Mouse (Mus musculus): ENCODE measurements at regions not wholly inside any gene's neighbourhood (a gene's known extent, or its start where the extent isn't known, plus 50 kb on each side); places are given as distances from the start of the nearest gene placed in this dataset.

- peaks cover 2% of the 10 kb centered on the region; the same call in 1 of the 2 replicates for H3K4me1 ChIP-seq (ENCODE audit: control insufficient read depth, insufficient read depth, low read length)
- H3K79me2 ChIP-seq (replicated peaks; ENCODE audit: control insufficient read depth, insufficient read depth, low read length) = no peaks in the 10 kb centered on the region
- intact Hi-C loops (cut with DNase I) = no loop called here
- TF ChIP-seq EP300 (IDR thresholded peaks at IDR 0.05; ENCODE audit: insufficient read depth, low read depth, low read length) (no peak), POLR2A (IDR thresholded peaks at IDR 0.05; ENCODE audit: insufficient read depth, low read depth, low read length) (no peak), CTCF (IDR thresholded peaks at IDR 0.05) (no peak)
- H3K27me3 ChIP-seq (ENCODE audit: control insufficient read depth, insufficient read depth, low read length) = no peaks in the 10 kb centered on the region
- WGBS = 80% methylated on average over 5 of the region's 5 CpGs
- DNase-seq = no peak
- no peak overlapping the region for H3K9ac ChIP-seq (ENCODE audit: low read depth, low read length)
- H3K36me3 ChIP-seq (ENCODE audit: control insufficient read depth, insufficient read depth, low read length) = no peaks in the 10 kb centered on the region
- no peak overlapping the region for H3K27ac ChIP-seq
- H3K4me3 ChIP-seq = no peak overlapping the region
Observed at GRCm38 (mm10) chr12:77595821-77596220, 357.9 kb downstream of the Fut8 start.

GRCm38 (mm10) chr12:77596676-77597075 is 358.8 kb downstream of the Fut8 start:
- DNase-seq = peak in 1 of 2 experiments; percentile 46
- H3K27ac ChIP-seq = peak overlapping the region; percentile 72

GRCm38 (mm10) chr12:77597627-77598333 is 359.9 kb downstream of the Fut8 start:
- Histone ChIP-seq H3K27me3 (ENCODE audit: control insufficient read depth, insufficient read depth, low read length) (no peaks in the 10 kb centered on the region), H3K36me3 (ENCODE audit: control insufficient read depth, insufficient read depth, low read length) (no peaks in the 10 kb centered on the region), H3K4me3 (no peak overlapping the region), H3K9ac (ENCODE audit: low read depth, low read length) (no peak overlapping the region), H3K79me2 (replicated peaks; ENCODE audit: control insufficient read depth, insufficient read depth, low read length) (no peaks in the 10 kb centered on the region), H3K4me1 (ENCODE audit: control insufficient read depth, insufficient read depth, low read length) (peaks cover 2% of the 10 kb centered on the region; the same call in 1 of the 2 replicates), H3K27ac (peak overlapping the region; percentile 73)
- 16% methylated on average over 3 of the region's 3 CpGs for WGBS
- intact Hi-C loops (cut with DNase I) = no loop called here
- peak; percentile 49 to 60 for DNase-seq
- TF ChIP-seq CTCF (IDR thresholded peaks at IDR 0.05) = no peak
- 0 out of 2 replicates have a peak, but pooled peaks have one; percentile 47 for TF ChIP-seq EP300 (IDR thresholded peaks at IDR 0.05; ENCODE audit: insufficient read depth, low read depth, low read length)
- no peak for TF ChIP-seq POLR2A (IDR thresholded peaks at IDR 0.05; ENCODE audit: insufficient read depth, low read depth, low read length)

More at GRCm38 (mm10) chr12:77596676-77597075, 358.8 kb downstream of the Fut8 start:
- no peak overlapping the region for H3K9ac ChIP-seq (ENCODE audit: low read depth, low read length)
- TF ChIP-seq CTCF (IDR thresholded peaks at IDR 0.05) (no peak), EP300 (IDR thresholded peaks at IDR 0.05; ENCODE audit: insufficient read depth, low read depth, low read length) (no peak), POLR2A (IDR thresholded peaks at IDR 0.05; ENCODE audit: insufficient read depth, low read depth, low read length) (no peak)
- no peaks in the 10 kb centered on the region for H3K36me3 ChIP-seq (ENCODE audit: control insufficient read depth, insufficient read depth, low read length)
- H3K27me3 ChIP-seq (ENCODE audit: control insufficient read depth, insufficient read depth, low read length) = no peaks in the 10 kb centered on the region
- no peak overlapping the region for H3K4me3 ChIP-seq
- intact Hi-C loops (cut with DNase I) = no loop called here
- H3K79me2 ChIP-seq (replicated peaks; ENCODE audit: control insufficient read depth, insufficient read depth, low read length) = no peaks in the 10 kb centered on the region
- 68% methylated on average over 3 of the region's 3 CpGs for WGBS
- peaks cover 2% of the 10 kb centered on the region; the same call in 1 of the 2 replicates for H3K4me1 ChIP-seq (ENCODE audit: control insufficient read depth, insufficient read depth, low read length)

- intact Hi-C loops (cut with DNase I) = no loop called here
- H3K9ac ChIP-seq (ENCODE audit: low read depth, low read length) = no peak overlapping the region
- H3K79me2 ChIP-seq (replicated peaks; ENCODE audit: control insufficient read depth, insufficient read depth, low read length) = no peaks in the 10 kb centered on the region
- no peaks in the 10 kb centered on the region for H3K27me3 ChIP-seq (ENCODE audit: control insufficient read depth, insufficient read depth, low read length)
- peaks cover 2% of the 10 kb centered on the region; the same call in 1 of the 2 replicates for H3K4me1 ChIP-seq (ENCODE audit: control insufficient read depth, insufficient read depth, low read length)
- no peak for TF ChIP-seq CTCF (IDR thresholded peaks at IDR 0.05)
- no peak for TF ChIP-seq POLR2A (IDR thresholded peaks at IDR 0.05; ENCODE audit: insufficient read depth, low read depth, low read length)
- no peak for TF ChIP-seq EP300 (IDR thresholded peaks at IDR 0.05; ENCODE audit: insufficient read depth, low read depth, low read length)
- whole genome bisulfite sequencing = 26% methylated on average over 7 of the region's 7 CpGs
- peak in 1 of 2 experiments; percentile 37 for DNase-seq
- no peak overlapping the region for H3K4me3 ChIP-seq
- H3K36me3 ChIP-seq (ENCODE audit: control insufficient read depth, insufficient read depth, low read length) = no peaks in the 10 kb centered on the region
- H3K27ac ChIP-seq = peak overlapping the region; percentile 73
Observed at GRCm38 (mm10) chr12:77598334-77598715, 360.4 kb downstream of the Fut8 start.

GRCm38 (mm10) chr12:77599391-77599790 is 361.5 kb downstream of the Fut8 start:
- no peak for DNase-seq
- TF ChIP-seq CTCF (IDR thresholded peaks at IDR 0.05) = no peak
- TF ChIP-seq POLR2A (IDR thresholded peaks at IDR 0.05; ENCODE audit: insufficient read depth, low read depth, low read length) = no peak
- TF ChIP-seq EP300 (IDR thresholded peaks at IDR 0.05; ENCODE audit: insufficient read depth, low read depth, low read length) = no peak
- WGBS = 50% methylated on average over 2 of the region's 2 CpGs
- Histone ChIP-seq H3K27ac (no peak overlapping the region), H3K27me3 (ENCODE audit: control insufficient read depth, insufficient read depth, low read length) (no peaks in the 10 kb centered on the region), H3K4me3 (no peak overlapping the region), H3K36me3 (ENCODE audit: control insufficient read depth, insufficient read depth, low read length) (no peaks in the 10 kb centered on the region), H3K4me1 (ENCODE audit: control insufficient read depth, insufficient read depth, low read length) (peaks cover 2% of the 10 kb centered on the region; the same call in 1 of the 2 replicates), H3K9ac (ENCODE audit: low read depth, low read length) (no peak overlapping the region), H3K79me2 (replicated peaks; ENCODE audit: control insufficient read depth, insufficient read depth, low read length) (no peaks in the 10 kb centered on the region)
- intact Hi-C loops (cut with DNase I) = no loop called here

GRCm38 (mm10) chr12:77603832-77604501 is 366.0 kb downstream of the Fut8 start:
- no peak overlapping the region for H3K9ac ChIP-seq (ENCODE audit: low read depth, low read length)
- no peaks in the 10 kb centered on the region for H3K36me3 ChIP-seq (ENCODE audit: control insufficient read depth, insufficient read depth, low read length)
- TF ChIP-seq POLR2A (IDR thresholded peaks at IDR 0.05; ENCODE audit: insufficient read depth, low read depth, low read length) (no peak), EP300 (IDR thresholded peaks at IDR 0.05; ENCODE audit: insufficient read depth, low read depth, low read length) (no peak), CTCF (IDR thresholded peaks at IDR 0.05) (no peak)
- no peak overlapping the region for H3K4me3 ChIP-seq
- H3K4me1 ChIP-seq (ENCODE audit: control insufficient read depth, insufficient read depth, low read length) = no peaks in the 10 kb centered on the region
- H3K27ac ChIP-seq = no peak overlapping the region
- 85% methylated on average over 12 of the region's 12 CpGs for WGBS
- no peaks in the 10 kb centered on the region for H3K27me3 ChIP-seq (ENCODE audit: control insufficient read depth, insufficient read depth, low read length)
- H3K79me2 ChIP-seq (replicated peaks; ENCODE audit: control insufficient read depth, insufficient read depth, low read length) = no peaks in the 10 kb centered on the region
- DNase-seq = no peak
- intact Hi-C loops (cut with DNase I) = no loop called here

Data from heart, adult 2 months (tissue).